Mouse (Mus musculus) neural tube, embryonic 15.5 days (tissue): ENCODE results near the gene Mrps2. TPM values are rescaled to one million over a fixed set of nuclear protein-coding genes. Genes with fewer than 3 reads are reported as not detected.
A peak's percentile ranks its signal among the peaks of the same experiment; 100 is the strongest.
"Not testable (repeated sequence)": the region's sequence is repeated elsewhere in the genome, so short reads cannot be mapped to it uniquely, and the experiment has no call there.

Experiments used
- ATAC-seq: fragments of 200-750 bp; cut with Nextera tagmentation; 2 replicates; pipeline ENCODE4 v1.8.0; 2017; ENCODE audit warnings: mild to moderate bottlenecking, moderate TSS enrichment, moderate library complexity; ENCODE audit not compliant: low FRiP score
- H3K27ac ChIP-seq: fragments of 300-500 bp; sonication (generic); replicated peaks from 2 replicates; pipeline ENCODE4 v1.5.1; 2015; ENCODE audit warnings: mild to moderate bottlenecking, inconsistent platforms
- H3K27me3 ChIP-seq: fragments of 300-500 bp; sonication (generic); replicated peaks from 2 replicates; pipeline ENCODE4 v1.6.1; 2015; ENCODE audit warnings: inconsistent platforms
- H3K36me3 ChIP-seq: fragments of 300-500 bp; sonication (generic); 2 replicates; pipeline ENCODE4 v1.6.1; 2015; ENCODE audit warnings: inconsistent platforms
- H3K4me1 ChIP-seq: fragments of 300-500 bp; sonication (generic); 2 replicates; pipeline ENCODE4 v1.6.1; 2015; ENCODE audit warnings: inconsistent platforms
- H3K4me2 ChIP-seq: fragments of 300-500 bp; sonication (generic); 2 replicates; pipeline ENCODE4 v1.6.1; 2015; ENCODE audit warnings: inconsistent platforms, mild to moderate bottlenecking, moderate library complexity
- H3K4me3 ChIP-seq: fragments of 300-500 bp; sonication (generic); replicated peaks from 2 replicates; pipeline ENCODE4 v1.5.1; 2015; ENCODE audit warnings: mild to moderate bottlenecking, inconsistent platforms
- H3K9ac ChIP-seq: fragments of 300-500 bp; sonication (generic); replicated peaks from 2 replicates; pipeline ENCODE4 v1.6.1; 2015; ENCODE audit warnings: mild to moderate bottlenecking, inconsistent platforms
- H3K9me3 ChIP-seq: fragments of 300-500 bp; sonication (generic); replicated peaks from 2 replicates; pipeline ENCODE4 v1.6.1; 2016; ENCODE audit warnings: inconsistent platforms
- WGBS: fragments of 180-500 bp; shearing (Covaris S2); methylation state at CpG from one replicate; pipeline ENCODE4 v1.1.7; 2015; ENCODE audit warnings: mixed read lengths; 5-methylcytosine and 5-hydroxymethylcytosine counted together
- polyA plus RNA-seq: library from polyadenylated mRNA; unstranded; fragments of >200 nt; fragmentation: Nextera tagmentation; extraction: Ambion mirVana; gene quantifications from 2 replicates; pipeline ENCODE4 v1.2.1, GENCODE M21; 2015

Gene Mrps2
- polyA plus RNA-seq, 1 experiment from 2014 or later, result 51.4 TPM

DNA sequence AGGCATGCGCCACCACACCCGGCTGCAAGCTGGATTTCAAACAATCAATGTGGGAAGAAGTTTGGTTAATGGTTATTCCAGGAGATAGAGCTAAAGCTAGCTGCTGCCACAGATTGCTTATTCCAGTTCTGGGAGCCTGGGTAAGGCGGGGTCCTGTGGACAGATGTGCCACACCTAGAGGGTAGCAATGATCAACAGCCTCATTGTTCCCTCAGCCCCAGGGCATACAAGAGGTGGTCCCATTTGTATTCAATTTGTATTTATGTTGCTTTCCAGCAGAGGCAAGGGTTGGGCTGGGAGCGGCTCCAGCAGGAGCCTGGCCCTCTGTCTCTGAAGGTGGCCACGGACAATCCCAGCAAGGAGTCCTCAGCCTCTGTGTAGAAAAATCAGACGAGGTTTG is 38.4 kb downstream of the Mrps2 start:
- no peaks in the 10 kb centered on the region for H3K36me3 ChIP-seq
- 82% methylated on average over 6 of the region's 6 CpGs for WGBS
- no peak for ATAC-seq

DNA sequence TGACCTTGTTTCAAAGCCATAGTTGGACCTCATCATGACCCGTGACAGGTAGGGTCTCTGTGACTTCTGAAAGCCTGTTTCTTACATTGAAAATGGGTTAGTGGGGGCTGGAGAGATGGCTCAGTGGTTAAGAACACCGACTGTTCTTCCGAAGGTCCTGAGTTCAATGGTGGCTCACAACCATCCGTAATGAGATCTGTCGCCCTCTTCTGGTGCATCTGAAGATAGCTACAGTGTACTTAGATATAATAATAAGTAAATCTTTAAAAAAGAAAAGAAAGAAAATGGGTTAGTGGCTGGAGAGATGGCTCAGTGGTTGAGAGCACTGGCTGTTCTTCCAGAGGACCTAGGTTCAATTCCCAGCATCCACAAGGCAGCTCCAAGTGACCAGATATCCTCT is 43.7 kb downstream of the Mrps2 start:
- not testable (repeated sequence) for H3K27ac ChIP-seq, H3K36me3 ChIP-seq, H3K9me3 ChIP-seq, H3K4me2 ChIP-seq, H3K27me3 ChIP-seq, H3K9ac ChIP-seq, ATAC-seq, H3K4me3 ChIP-seq
- 49% methylated on average over 5 of the region's 5 CpGs for WGBS
- peaks cover 33% of the 10 kb centered on the region for H3K4me1 ChIP-seq

More for the DNA sequence above, 38.4 kb downstream of the Mrps2 start:
- Histone ChIP-seq H3K4me2 (no peak overlapping the region), H3K9me3 (no peaks in the 10 kb centered on the region), H3K4me1 (no peaks in the 10 kb centered on the region), H3K9ac (no peak overlapping the region), H3K4me3 (no peak overlapping the region), H3K27ac (no peak overlapping the region), H3K27me3 (no peaks in the 10 kb centered on the region)

- Histone ChIP-seq H3K9me3 (no peaks in the 10 kb centered on the region), H3K4me1 (peaks cover 46% of the 10 kb centered on the region), H3K4me2 (peak within 1 kb of the TSS; percentile 75), H3K36me3 (no peaks in the 10 kb centered on the region), H3K9ac (peak within 1 kb of the TSS; percentile 93), H3K27me3 (no peaks in the 10 kb centered on the region), H3K27ac (peak within 1 kb of the TSS; percentile 88), H3K4me3 (peak within 1 kb of the TSS; percentile 78)
- WGBS, result under 1% methylated on average over 54 of the region's 71 CpGs
- peak; percentile 79 for ATAC-seq
Measured at GRCm38 (mm10) chr2:28512798-28513401, 45.0 kb downstream of the Mrps2 start, which contains the start of gene Ralgds. Ralgds (plus strand) TSS chr2:28513125.

DNA sequence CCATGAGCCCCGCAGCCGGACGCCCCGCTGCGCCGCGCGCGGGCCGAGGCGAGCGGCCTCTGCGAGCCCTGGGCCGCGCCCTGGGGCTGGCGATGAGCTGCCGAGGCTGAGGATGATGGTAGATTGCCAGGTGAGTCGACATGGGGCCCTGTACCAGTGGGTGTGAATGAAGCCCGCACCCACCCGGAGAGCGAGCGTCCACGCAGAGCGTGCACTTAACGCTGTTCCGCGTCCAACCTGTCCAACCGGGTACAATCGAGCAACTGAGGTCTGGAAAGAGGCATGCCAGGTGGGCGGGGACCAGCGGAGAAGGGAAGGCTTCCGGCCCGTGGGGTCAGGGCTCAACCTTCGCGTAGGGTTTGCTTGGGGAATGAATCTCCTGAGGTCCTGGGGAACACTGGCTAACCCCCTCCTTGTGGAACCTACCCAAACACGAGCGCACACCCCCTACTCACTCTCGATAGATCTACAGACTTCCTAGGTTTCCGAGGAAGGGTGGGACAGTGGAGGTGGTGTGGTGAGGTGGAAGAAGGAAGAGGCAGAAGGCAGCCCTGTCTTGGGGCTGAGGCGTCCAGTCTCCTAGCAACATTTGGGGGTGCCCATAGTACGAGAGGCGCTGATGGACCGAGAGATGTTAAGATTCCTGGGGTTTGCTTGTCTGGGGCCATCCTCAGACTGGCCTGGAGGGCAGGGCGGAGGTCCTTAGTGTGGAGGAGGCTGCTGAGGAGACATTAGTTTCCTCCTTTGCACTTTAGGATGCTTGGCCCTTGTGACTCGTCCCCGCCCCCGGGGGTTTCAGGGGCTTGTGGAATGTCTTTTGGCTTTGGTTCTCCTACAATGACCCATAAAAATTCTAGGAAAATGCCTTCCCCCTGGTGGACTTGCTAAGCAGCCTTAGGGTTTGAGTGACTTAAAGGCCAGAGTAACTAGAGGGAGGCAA is 45.8 kb downstream of the Mrps2 start:
- 3% methylated on average over 46 of the region's 47 CpGs for WGBS
- H3K27ac ChIP-seq, result peak overlapping the region; percentile 88
- H3K4me2 ChIP-seq, result peak overlapping the region; percentile 75
- peak; percentile 52 for ATAC-seq
- no peaks in the 10 kb centered on the region for H3K36me3 ChIP-seq
- H3K9ac ChIP-seq, result peak overlapping the region; percentile 93
- no peaks in the 10 kb centered on the region for H3K27me3 ChIP-seq
- H3K4me1 ChIP-seq, result peaks cover 54% of the 10 kb centered on the region
- H3K4me3 ChIP-seq, result peak overlapping the region; percentile 78
- H3K9me3 ChIP-seq, result no peaks in the 10 kb centered on the region

DNA sequence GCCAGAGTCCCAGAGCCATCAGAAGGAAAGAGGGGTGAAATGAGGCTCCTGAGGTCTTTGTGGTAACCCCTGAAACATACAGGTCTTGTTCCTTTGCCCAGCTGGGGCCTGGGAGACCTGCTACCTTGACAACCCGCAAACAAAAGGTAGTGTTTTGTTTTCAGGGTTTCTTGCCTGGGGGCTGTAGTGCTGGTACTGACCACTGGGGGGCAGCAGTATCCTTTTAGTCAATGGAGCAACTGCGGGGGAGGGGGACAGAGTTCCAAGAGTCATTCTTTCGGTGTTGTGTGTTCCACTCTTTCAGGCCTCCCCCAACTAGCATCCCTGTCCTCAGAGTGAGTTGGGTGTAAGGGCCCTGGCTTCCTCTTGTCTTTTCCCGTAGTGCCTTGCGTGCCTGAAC is 46.6 kb downstream of the Mrps2 start:
- Histone ChIP-seq H3K9ac (peak overlapping the region; percentile 93), H3K27me3 (no peaks in the 10 kb centered on the region), H3K4me2 (peak overlapping the region; percentile 75), H3K9me3 (no peaks in the 10 kb centered on the region), H3K27ac (peak overlapping the region; percentile 88), H3K4me1 (peaks cover 62% of the 10 kb centered on the region), H3K36me3 (no peaks in the 10 kb centered on the region), H3K4me3 (peak overlapping the region; percentile 78)
- ATAC-seq, result no peak
- 18% methylated on average over 5 of the region's 5 CpGs for WGBS

DNA sequence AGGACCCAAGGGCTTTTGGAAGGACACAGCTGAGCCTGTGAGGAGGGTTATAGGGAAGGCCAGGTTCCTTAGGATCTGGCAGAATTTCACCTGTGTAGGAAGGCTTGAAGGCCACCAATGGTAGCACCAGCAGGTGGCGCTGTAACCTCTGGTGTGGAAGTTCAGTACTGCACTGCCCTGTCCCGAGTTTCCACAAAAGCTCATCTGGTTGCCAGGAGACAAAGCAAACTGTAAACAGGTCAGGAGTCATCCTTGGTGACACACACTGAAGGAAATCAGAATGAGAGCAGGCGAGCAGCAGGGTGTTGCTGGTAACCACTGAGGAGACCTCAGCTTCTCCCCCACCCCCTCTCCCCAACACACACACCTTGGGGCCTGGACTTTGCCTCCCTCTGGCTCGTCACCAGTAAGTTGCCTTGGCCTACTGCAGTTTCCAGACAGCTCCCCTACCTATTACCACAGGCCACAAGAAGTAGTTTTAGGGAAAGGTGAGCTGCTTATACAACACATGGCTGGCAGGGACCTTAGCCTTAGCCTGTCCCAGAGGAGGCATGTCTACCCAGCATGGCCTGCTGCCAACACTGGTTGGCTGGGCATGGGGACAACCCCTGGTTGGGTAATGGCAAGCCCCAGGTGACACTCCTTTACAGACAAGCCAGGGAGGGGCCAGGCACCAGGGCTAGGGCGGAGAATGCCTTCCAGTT is 49.5 kb downstream of the Mrps2 start:
- H3K4me2 ChIP-seq, result peak overlapping the region; percentile 24; the same call in 1 of the 2 replicates

GRCm38 (mm10) chr2:28518231-28518630 is 50.4 kb downstream of the Mrps2 start:
- Histone ChIP-seq H3K9me3 (no peaks in the 10 kb centered on the region), H3K36me3 (peaks cover 4% of the 10 kb centered on the region; the same call in 1 of the 2 replicates), H3K4me3 (no peak overlapping the region), H3K9ac (no peak overlapping the region), H3K4me2 (peak overlapping the region; percentile 24), H3K4me1 (peaks cover 89% of the 10 kb centered on the region), H3K27me3 (no peaks in the 10 kb centered on the region), H3K27ac (0 out of 2 replicates have a peak overlapping the region, but pooled peaks have one; percentile 37)
- ATAC-seq, result no peak
- WGBS, result 19% methylated on average over 2 of the region's 2 CpGs

More for the DNA sequence above, 49.5 kb downstream of the Mrps2 start:
- ATAC-seq, result no peak
- Histone ChIP-seq H3K9ac (no peak overlapping the region), H3K27ac (no peak overlapping the region), H3K9me3 (no peaks in the 10 kb centered on the region), H3K4me3 (no peak overlapping the region), H3K27me3 (no peaks in the 10 kb centered on the region), H3K4me1 (peaks cover 88% of the 10 kb centered on the region), H3K36me3 (peaks cover 3% of the 10 kb centered on the region; the same call in 1 of the 2 replicates)
- WGBS, result 41% methylated on average over 5 of the region's 5 CpGs

DNA sequence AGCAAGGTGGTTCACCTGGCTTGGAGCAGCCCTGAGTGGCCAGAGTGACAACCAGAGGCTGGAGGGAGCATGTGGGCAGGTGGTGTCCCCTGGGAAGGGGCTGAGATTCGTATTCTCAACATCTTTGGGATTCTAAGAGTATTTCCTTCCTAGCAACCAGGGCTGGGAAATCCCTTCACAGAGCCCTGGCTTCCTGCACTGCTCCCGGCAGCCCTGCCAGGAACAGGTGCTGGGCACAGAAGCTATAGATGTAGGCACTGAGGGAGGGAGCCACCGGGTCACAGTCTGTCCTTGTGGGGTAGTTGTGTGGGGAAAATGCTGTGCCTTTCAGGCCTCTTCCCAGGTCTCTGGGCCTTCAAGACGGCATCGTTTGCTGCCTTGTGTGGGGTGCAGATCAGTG is 52.7 kb downstream of the Mrps2 start:
- H3K9ac ChIP-seq, result no peak overlapping the region

More for the DNA sequence above, 52.7 kb downstream of the Mrps2 start:
- 67% methylated on average over 5 of the region's 5 CpGs for WGBS
- Histone ChIP-seq H3K9me3 (no peaks in the 10 kb centered on the region), H3K36me3 (peaks cover 4% of the 10 kb centered on the region; the same call in 1 of the 2 replicates), H3K4me3 (no peak overlapping the region), H3K4me1 (peaks cover 95% of the 10 kb centered on the region), H3K4me2 (no peak overlapping the region), H3K27ac (no peak overlapping the region), H3K27me3 (no peaks in the 10 kb centered on the region)
- no peak for ATAC-seq

Other genes starting within 250 kb of the Mrps2 start
- gene Ppp1r26, start 21.3 kb upstream of the Mrps2 start, polyA plus RNA-seq, result 12.4 and 13.9 TPM in 2 replicates
- 4.4 and 5.7 TPM in 2 replicates for gene 1700007K13Rik, start 1.7 kb upstream of the Mrps2 start, polyA plus RNA-seq
- gene Gbgt1, start 28.8 kb downstream of the Mrps2 start, polyA plus RNA-seq, result 1.2 and 2.1 TPM in 2 replicates
- gene Gm10134, start 38.0 kb downstream of the Mrps2 start, polyA plus RNA-seq, result 2.1 and 3.5 TPM in 2 replicates
- 64.7 and 70.4 TPM in 2 replicates for gene Ralgds, start 45.1 kb downstream of the Mrps2 start, polyA plus RNA-seq
- 0.09 and 3.3 TPM in 2 replicates for gene Cel, start 95.3 kb downstream of the Mrps2 start, polyA plus RNA-seq
- gene Gtf3c5, start 115.7 kb downstream of the Mrps2 start, polyA plus RNA-seq, result 37.2 and 40.1 TPM in 2 replicates
- gene Gfi1b, start 153.9 kb downstream of the Mrps2 start, polyA plus RNA-seq, result 0.87 TPM in 1 of 2 replicates, not detected in the other
- 29.8 and 33.3 TPM in 2 replicates for gene Tsc1, start 173.2 kb downstream of the Mrps2 start, polyA plus RNA-seq
- gene Spaca9, start 231.7 kb downstream of the Mrps2 start, polyA plus RNA-seq, result 1.5 TPM in 2 replicates
- gene Ak8, start 232.1 kb downstream of the Mrps2 start, polyA plus RNA-seq, result 1.7 and 1.8 TPM in 2 replicates